Mouse (Mus musculus) stomach, postnatal 0 days (tissue): ENCODE data around the gene Akr1b8.

Experiments
- CTCF ChIP-seq: IDR thresholded peaks from 2 replicates; pipeline ENCODE4 v1.5.1; 2016; ENCODE audit warnings: antibody characterized with exemption, low read depth, mild to moderate bottlenecking, moderate library complexity
- EP300 ChIP-seq: optimal IDR thresholded peaks from 2 replicates; pipeline ENCODE3; 2016; ENCODE audit warnings: antibody characterized with exemption

DNA sequence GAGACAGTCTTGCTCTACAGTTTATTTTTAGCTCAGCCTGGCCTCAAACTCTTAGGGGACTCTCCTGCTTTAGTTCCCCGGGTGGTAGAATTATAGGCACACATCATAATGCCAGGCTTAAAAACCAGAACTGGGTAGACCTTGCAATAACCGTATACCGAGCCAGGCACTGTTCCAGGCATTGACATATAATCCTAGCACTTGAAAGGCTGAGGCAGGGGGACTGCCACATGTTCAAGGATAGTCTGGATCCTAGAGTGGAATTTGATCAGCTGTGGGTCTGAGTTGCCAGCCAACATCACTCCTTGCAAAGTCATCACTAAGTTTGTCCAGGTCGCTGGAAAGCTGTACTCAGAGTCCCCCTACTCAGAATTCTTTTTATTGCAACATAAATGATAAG lies 11.9 kb upstream of the Akr1b8 start:
- TF ChIP-seq CTCF (no peak), EP300 (no peak)
